17 mouse cellular contexts compared by ENCODE assay signal in the genomic region with DNA sequence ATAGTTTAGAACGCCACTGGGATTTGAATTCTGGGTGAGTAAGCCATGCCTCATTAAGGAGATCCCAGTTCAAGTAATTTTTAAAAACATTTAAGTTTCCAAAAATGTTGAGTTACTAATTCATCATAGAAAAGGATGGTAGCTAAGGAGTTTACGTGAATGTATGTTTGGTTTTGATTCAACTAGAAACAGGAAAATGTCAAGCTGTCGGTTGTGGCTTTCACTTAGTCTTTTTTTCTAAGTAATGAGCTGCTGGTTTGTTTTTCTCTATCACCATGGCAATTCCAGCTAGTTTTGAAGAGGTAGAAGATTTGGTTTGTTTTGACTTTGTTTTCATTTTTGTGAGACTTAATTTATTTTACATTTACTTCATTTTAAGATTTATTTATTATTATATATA. TPM values are rescaled to one million over a fixed set of nuclear protein-coding genes. Genes with fewer than 3 reads are reported as not detected.
"Had no signal": no experiment of that assay in that cellular context is flagged by ENCODE, and none has a peak within 500 bp of the region (broad histone marks: within the 10 kb centered on the region; RNA-seq: fewer than 3 reads in every experiment).

No protein-coding gene starts in this region.

- H3K9ac ChIP-seq: limb, embryonic 13.5 days; liver, embryonic 14.5 days; lung, embryonic 14.5 days; midbrain, embryonic 15.5 days; stomach, embryonic 15.5 days had no signal

- DNase-seq: kidney, postnatal 14 days; left cerebral cortex, postnatal 4 days; lung, embryonic 14.5 days; lung, postnatal 10 days; right cerebral cortex, postnatal 14 days; thymus, postnatal 4 days had no signal

- H3K36me3 ChIP-seq: stomach, embryonic 15.5 days had no signal

- H3K27me3 ChIP-seq: limb, embryonic 13.5 days; megakaryocyte, embryonic 14.5 days; midbrain, embryonic 15.5 days; stomach, embryonic 15.5 days had no signal

- H3K4me3 ChIP-seq: limb, embryonic 13.5 days; megakaryocyte, embryonic 14.5 days; midbrain, embryonic 15.5 days; stomach, embryonic 15.5 days had no signal

- H3K9me3 ChIP-seq: megakaryocyte, embryonic 14.5 days; midbrain, embryonic 15.5 days; stomach, embryonic 15.5 days had no signal

- ATAC-seq: midbrain, embryonic 15.5 days had no signal

- H3K4me2 ChIP-seq: limb, embryonic 13.5 days; lung, embryonic 14.5 days; midbrain, embryonic 11.5 days; midbrain, embryonic 15.5 days; stomach, embryonic 15.5 days had no signal

- H3K27ac ChIP-seq: limb, embryonic 13.5 days; liver, embryonic 14.5 days; macrophage; midbrain, embryonic 15.5 days; stomach, embryonic 15.5 days had no signal

RNA-seq across cellular contexts. Expression of a gene that starts 37.8 kb away (rescaled TPM):
- polyA plus RNA-seq: large intestine, adult 2 months; lung, embryonic 14.5 days; macrophage; midbrain, embryonic 11.5 days; midbrain, embryonic 15.5 days; neural tube, embryonic 14.5 days; spleen, adult 2 months; testis, adult 2 months had no signal

RNA-seq across cellular contexts. Expression of a gene that starts 57.2 kb away (rescaled TPM):
- polyA plus RNA-seq: macrophage had no signal

RNA-seq across cellular contexts. Expression of a gene that starts 57.8 kb away (rescaled TPM):
- polyA plus RNA-seq: macrophage had no signal
